Mouse (Mus musculus): ENCODE results near the gene Olfr223. TPM values are rescaled to one million over a fixed set of nuclear protein-coding genes. Genes with fewer than 3 reads are reported as not detected.
A peak's percentile ranks its signal among the peaks of the same experiment; 100 is the strongest.

Olfr223 gene
- not detected in 2 replicates for polyA plus RNA-seq (2015; fragmentation: Nextera tagmentation; extraction: Ambion mirVana)

DNA sequence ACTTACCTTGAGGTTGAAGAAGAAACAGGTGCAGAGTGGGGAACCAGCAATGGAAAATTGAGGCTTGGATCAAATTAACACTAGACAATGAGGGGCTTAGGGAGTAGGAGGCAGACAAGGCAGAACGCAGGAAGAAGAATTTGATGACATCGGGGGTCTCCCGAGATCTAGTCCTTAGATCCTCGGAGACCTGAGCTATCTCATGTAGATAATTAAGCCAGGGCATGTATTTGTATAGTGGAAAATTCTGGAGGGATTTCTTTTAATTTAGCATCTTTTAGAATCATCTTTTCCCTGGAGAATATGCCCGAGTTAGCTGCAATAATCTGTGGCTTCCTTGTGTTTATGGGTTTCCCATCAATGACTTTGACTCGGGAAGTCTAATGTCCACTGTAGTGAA, at the start of gene Olfr223:
Olfr223 (minus strand) TSS at position 101 of the 400 bp plus-strand sequence.
- Histone ChIP-seq H3K9ac (ENCODE audit: low read depth, low read length) (no peak within 1 kb of the TSS), H3K27ac (no peak within 1 kb of the TSS), H3K9me3 (replicated peaks; ENCODE audit: low read length) (no peaks in the 10 kb centered on the region), H3K4me1 (replicated peaks; ENCODE audit: insufficient read depth, low read length) (no peaks in the 10 kb centered on the region), H3K4me3 (replicated peaks; ENCODE audit: low read depth, low read length) (no peak within 1 kb of the TSS), H3K4me2 (ENCODE audit: low read length) (no peak within 1 kb of the TSS), H3K36me3 (ENCODE audit: insufficient read depth, low read length) (no peaks in the 10 kb centered on the region), H3K27me3 (ENCODE audit: insufficient read depth, low read length) (no peaks in the 10 kb centered on the region)
- no peak for DNase-seq (ENCODE audit: low spot score)
- no peak for ATAC-seq (replicated peaks; ENCODE audit: low FRiP score, low read depth)
- 79% methylated on average over 6 of the region's 6 CpGs for WGBS
- TF ChIP-seq CTCF (IDR thresholded peaks at IDR 0.05; ENCODE audit: low read depth) = no peak

DNA sequence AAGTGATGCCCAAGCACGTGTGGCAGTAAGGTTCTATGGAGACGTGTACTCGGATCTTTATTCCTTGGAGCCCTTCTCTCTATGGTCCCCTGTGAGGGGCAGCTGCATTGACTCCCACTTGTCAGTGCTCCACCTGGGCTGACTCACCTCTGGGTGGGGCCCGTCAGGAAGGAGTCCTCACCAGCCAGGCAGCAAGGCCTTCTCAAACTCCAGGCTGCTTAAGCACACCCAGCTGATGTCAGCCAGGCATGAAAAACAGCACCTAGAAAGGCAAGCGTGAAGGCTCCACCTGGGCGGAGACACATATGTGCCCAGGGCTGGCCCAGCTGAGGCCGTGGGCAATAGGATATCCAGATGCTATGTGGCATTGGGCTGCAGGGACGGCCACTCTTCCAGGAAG, 49.3 kb upstream of the Olfr223 start:
- no peaks in the 10 kb centered on the region for H3K4me1 ChIP-seq (replicated peaks; ENCODE audit: insufficient read depth, low read length)
- no peaks in the 10 kb centered on the region for H3K36me3 ChIP-seq (ENCODE audit: insufficient read depth, low read length)
- H3K4me2 ChIP-seq (ENCODE audit: low read length) = no peak overlapping the region
- ATAC-seq (replicated peaks; ENCODE audit: low FRiP score, low read depth) (no peak), DNase-seq (ENCODE audit: low spot score) (no peak)
- H3K27ac ChIP-seq = no peak overlapping the region
- TF ChIP-seq CTCF (IDR thresholded peaks at IDR 0.05; ENCODE audit: low read depth) = no peak
- no peaks in the 10 kb centered on the region for H3K9me3 ChIP-seq (replicated peaks; ENCODE audit: low read length)
- H3K9ac ChIP-seq (ENCODE audit: low read depth, low read length) = no peak overlapping the region
- 74% methylated on average over 8 of the region's 8 CpGs for WGBS
- no peak overlapping the region for H3K4me3 ChIP-seq (replicated peaks; ENCODE audit: low read depth, low read length)
- no peaks in the 10 kb centered on the region for H3K27me3 ChIP-seq (ENCODE audit: insufficient read depth, low read length)

DNA sequence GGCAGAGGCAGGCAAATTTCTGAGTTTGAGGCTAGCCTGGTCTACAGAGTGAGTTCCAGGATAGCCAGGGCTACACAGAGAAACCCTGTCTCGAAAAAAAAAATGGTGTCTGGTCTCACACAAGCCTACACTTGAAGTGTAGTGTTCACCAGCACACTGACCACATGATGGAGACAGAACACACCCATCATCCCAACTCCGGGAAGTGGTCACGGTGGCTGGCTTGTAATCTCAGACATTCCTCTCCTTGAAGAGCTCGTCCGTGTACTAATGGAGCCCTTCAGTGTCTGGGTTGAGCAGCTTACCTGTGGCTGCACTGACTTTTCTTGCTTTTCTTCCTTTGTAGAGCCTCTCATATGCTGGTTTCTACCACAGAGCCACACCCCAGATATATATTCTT, 48.1 kb upstream of the Olfr223 start:
- Histone ChIP-seq H3K9ac (ENCODE audit: low read depth, low read length) (no peak overlapping the region), H3K4me2 (ENCODE audit: low read length) (no peak overlapping the region), H3K36me3 (ENCODE audit: insufficient read depth, low read length) (no peaks in the 10 kb centered on the region), H3K27ac (no peak overlapping the region), H3K4me1 (replicated peaks; ENCODE audit: insufficient read depth, low read length) (no peaks in the 10 kb centered on the region), H3K4me3 (replicated peaks; ENCODE audit: low read depth, low read length) (no peak overlapping the region), H3K9me3 (replicated peaks; ENCODE audit: low read length) (no peaks in the 10 kb centered on the region), H3K27me3 (ENCODE audit: insufficient read depth, low read length) (no peaks in the 10 kb centered on the region)
- DNase-seq (ENCODE audit: low spot score) (no peak), ATAC-seq (replicated peaks; ENCODE audit: low FRiP score, low read depth) (no peak)
- WGBS = 46% methylated on average over 5 of the region's 5 CpGs
- peak; percentile 48 for TF ChIP-seq CTCF (IDR thresholded peaks at IDR 0.05; ENCODE audit: low read depth)

DNA sequence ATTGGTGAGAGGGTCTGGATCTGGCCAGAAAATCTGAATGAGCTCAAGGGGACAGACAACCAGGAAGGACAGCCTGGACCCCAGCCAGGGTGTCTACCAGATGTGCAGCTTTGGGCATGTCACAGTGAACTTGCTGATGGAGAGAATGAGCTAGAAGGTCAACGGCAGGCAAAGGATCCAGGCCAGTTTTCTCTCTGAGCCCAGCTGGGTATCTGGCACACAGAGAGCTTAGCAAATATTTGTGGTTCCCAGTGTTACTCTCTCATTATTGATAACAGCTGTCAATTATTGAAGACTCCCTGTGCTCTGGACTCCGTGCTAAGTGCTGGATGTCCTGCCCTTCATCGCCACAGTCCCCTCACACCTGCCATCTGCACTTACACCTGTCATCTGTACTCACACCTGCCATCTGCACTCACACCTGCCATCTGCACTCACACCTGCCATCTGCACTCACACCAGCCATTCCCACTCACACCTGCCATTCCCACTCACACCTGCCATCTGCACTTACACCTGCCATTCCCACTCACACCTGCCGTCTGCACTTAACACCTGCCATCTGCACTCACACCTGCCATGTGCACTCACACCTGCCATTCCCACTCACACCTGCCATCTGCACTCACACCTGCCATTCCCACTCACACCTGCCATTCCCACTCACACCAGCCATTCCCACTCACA, 47.0 kb upstream of the Olfr223 start:
- Histone ChIP-seq H3K9ac (ENCODE audit: low read depth, low read length) (no peak overlapping the region), H3K4me2 (ENCODE audit: low read length) (no peak overlapping the region), H3K27ac (no peak overlapping the region), H3K4me1 (replicated peaks; ENCODE audit: insufficient read depth, low read length) (no peaks in the 10 kb centered on the region), H3K36me3 (ENCODE audit: insufficient read depth, low read length) (no peaks in the 10 kb centered on the region), H3K27me3 (ENCODE audit: insufficient read depth, low read length) (no peaks in the 10 kb centered on the region), H3K9me3 (replicated peaks; ENCODE audit: low read length) (no peaks in the 10 kb centered on the region), H3K4me3 (replicated peaks; ENCODE audit: low read depth, low read length) (no peak overlapping the region)
- WGBS = 83% methylated on average over 4 of the region's 4 CpGs
- ATAC-seq (replicated peaks; ENCODE audit: low FRiP score, low read depth) = no peak
- TF ChIP-seq CTCF (IDR thresholded peaks at IDR 0.05; ENCODE audit: low read depth) = no peak
- no peak for DNase-seq (ENCODE audit: low spot score)

DNA sequence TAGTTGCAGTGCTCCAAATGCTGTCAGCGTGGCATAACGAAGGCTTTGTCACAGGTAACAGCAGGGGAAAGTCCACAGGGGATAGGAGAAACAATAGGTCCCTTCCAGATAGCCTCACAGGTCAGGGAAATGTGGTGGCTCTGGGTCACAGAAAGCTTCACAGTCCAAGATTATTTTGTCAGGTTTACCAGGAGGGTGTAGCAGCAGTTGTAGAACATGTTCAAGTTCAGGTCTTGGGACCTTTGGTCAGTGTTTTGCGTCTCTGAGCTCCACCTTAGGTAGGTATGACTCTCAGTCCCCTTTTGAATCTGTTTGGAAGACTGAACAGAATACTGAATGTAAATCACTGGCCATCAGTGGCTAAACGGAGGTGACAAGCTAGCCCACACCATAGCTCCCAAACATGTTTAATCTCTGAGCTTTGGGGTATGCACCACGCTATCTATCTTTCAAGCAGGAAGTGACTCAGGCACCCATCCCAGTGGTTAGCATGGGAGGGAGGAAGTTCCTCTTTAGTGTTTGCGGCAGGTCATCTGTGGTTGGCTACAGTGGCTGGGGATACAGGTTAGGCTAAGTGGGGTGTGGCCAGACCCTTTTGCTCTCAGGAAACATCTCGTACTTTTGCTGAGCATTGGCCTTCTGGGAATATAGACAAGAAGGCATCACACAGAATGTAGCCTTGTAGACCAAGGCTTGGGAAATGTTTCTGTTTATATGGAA, 43.8 kb upstream of the Olfr223 start:
- no peak overlapping the region for H3K9ac ChIP-seq (ENCODE audit: low read depth, low read length)
- DNase-seq (ENCODE audit: low spot score) (no peak), ATAC-seq (replicated peaks; ENCODE audit: low FRiP score, low read depth) (no peak)
- H3K36me3 ChIP-seq (ENCODE audit: insufficient read depth, low read length) = no peaks in the 10 kb centered on the region
- H3K9me3 ChIP-seq (replicated peaks; ENCODE audit: low read length) = no peaks in the 10 kb centered on the region
- no peak overlapping the region for H3K4me3 ChIP-seq (replicated peaks; ENCODE audit: low read depth, low read length)
- no peaks in the 10 kb centered on the region for H3K4me1 ChIP-seq (replicated peaks; ENCODE audit: insufficient read depth, low read length)
- H3K4me2 ChIP-seq (ENCODE audit: low read length) = no peak overlapping the region
- no peaks in the 10 kb centered on the region for H3K27me3 ChIP-seq (ENCODE audit: insufficient read depth, low read length)
- WGBS = 74% methylated on average over 7 of the region's 7 CpGs
- no peak overlapping the region for H3K27ac ChIP-seq
- no peak for TF ChIP-seq CTCF (IDR thresholded peaks at IDR 0.05; ENCODE audit: low read depth)

DNA sequence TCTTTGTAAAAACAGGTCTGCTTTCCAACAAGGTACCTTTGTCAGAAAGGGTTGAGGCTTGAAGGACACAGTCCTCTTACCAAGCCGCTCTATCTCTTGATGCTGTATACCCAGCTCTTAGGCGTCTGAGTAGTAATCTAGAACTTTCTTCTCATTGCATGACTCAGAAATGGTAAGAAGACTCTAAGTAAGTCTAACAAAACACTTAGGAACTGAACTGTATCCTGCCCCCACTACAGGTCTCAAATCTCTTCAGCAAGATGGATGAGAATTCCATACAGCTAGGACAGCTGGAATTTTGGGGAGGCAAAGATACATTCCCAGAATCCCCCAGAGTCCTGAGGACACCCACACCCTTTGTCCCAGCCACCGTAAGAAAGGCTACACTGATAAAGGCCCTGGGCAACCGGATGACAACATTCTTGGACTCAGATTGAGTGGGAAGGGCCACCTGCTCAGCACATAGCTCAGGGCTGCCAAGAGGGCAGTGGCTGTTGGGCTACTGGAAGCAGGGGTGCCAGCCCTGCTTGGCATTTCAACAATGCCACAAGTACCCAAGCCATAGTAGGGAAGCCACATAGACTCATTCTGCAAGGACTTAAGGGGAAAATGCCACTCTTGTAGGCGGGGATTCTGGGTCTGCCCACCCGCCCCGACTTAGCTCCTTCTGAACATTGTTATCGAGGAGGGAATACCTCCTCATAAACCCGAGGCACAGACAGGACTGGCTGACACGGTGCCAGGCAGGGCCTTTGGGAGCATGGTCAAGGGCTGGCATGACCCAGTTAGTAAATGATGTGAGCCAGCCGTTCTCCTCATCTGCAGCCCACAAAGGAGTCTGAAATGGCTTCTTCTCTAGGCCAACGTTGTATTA, 43.0 kb upstream of the Olfr223 start:
- Histone ChIP-seq H3K4me2 (ENCODE audit: low read length) (no peak overlapping the region), H3K27ac (no peak overlapping the region), H3K4me3 (replicated peaks; ENCODE audit: low read depth, low read length) (no peak overlapping the region), H3K4me1 (replicated peaks; ENCODE audit: insufficient read depth, low read length) (no peaks in the 10 kb centered on the region), H3K36me3 (ENCODE audit: insufficient read depth, low read length) (no peaks in the 10 kb centered on the region), H3K9me3 (replicated peaks; ENCODE audit: low read length) (no peaks in the 10 kb centered on the region), H3K9ac (ENCODE audit: low read depth, low read length) (no peak overlapping the region), H3K27me3 (ENCODE audit: insufficient read depth, low read length) (no peaks in the 10 kb centered on the region)
- 80% methylated on average over 12 of the region's 12 CpGs for WGBS
- DNase-seq (ENCODE audit: low spot score) (no peak), ATAC-seq (replicated peaks; ENCODE audit: low FRiP score, low read depth) (no peak)
- TF ChIP-seq CTCF (IDR thresholded peaks at IDR 0.05; ENCODE audit: low read depth) = no peak
